Mouse (Mus musculus): ENCODE results near the gene Prokr1. TPM values are rescaled to one million over a fixed set of nuclear protein-coding genes. Genes with fewer than 3 reads are reported as not detected.
"Not testable (repeated sequence)": the region's sequence is repeated elsewhere in the genome, so short reads cannot be mapped to it uniquely, and the experiment has no call there.

The Prokr1 gene
- under 1 TPM; 0.08 to 0.17 TPM for total RNA-seq (2021)
- long read RNA-seq, experiment 1, result 0 reads
- long read RNA-seq, experiment 2, result 0 reads

DNA sequence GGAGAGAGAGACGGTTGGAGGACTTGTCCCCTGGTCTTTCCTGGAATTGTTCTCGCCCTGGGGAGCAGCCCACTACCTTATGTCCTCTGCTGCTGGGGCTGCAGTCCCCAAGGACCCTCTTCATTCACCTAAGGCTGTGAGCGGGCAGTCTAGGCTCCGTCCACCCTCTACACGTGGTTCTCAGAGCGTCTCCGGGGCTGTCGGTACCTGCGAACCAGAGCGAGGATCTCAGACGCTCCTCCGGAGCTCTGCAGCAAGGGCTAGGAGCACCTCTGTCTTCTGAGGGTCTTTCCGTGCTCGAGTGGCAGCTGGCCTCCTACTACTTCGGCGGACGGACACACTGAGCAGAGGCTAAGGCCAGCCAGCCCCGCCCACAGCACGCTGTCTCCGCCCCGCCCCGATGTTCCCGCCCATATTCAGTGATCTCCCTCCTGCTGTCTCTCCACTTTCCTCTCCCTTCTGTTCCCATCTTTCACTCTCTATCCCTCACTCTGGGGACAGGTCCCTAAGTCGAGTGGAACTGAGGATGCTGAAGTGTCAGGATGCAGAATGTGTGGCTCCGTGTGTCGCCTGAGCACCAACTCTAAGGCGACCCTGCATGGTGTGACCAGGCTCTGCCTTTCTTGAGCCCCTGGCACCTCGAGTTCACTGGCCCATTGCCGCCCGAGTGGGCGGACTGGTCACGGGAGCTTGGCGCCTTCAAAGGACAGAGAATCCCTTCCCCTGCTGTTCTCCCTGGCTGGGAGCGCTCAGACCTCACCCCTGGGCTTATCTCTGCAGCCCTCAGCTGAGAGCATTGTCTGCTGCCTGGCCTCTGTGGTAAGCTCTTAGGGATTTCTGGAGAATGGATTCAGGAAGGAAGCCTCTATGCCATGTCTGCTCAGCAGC lies at the start of gene Prokr1:
Gene Prokr1 (minus strand): TSS at position 350 of the 888 bp plus-strand sequence.
- no peak for TF ChIP-seq CTCF (conservative IDR thresholded peaks at IDR 0.05)
- Histone ChIP-seq H3K4me3 (peak within 1 kb of the TSS; percentile 53), H3K27ac (no peak within 1 kb of the TSS)
- DNase-seq (ENCODE audit: low spot score in 2 of 2), result no peak

DNA sequence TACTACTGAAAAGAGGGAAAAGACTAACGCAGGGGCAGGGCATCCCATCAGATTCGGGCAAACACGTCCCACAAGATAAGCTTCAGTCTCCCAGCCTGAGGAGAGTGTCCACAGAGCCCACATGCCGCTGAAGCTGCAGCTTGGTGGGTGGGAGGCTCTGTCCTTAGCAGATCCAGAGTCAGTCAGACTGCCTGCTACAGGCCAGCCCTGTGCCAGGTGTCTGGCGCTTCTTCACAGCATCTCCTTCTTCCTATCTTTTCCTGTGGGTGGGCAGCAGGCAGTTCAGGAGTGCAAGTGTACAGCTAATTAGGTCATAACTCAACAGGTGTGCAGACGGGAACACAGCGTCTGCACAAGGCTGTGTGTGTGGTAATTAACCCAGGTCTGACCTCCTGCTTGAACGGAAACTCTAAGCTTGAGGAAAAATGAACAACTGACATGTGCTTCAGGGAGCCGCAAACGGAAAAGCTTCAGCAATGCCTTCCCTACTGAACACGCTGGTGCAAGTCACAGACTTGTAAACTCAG lies 47.7 kb upstream of the Prokr1 start:
- no peak for DNase-seq (ENCODE audit: low spot score in 2 of 2)
- no peak overlapping the region for H3K27ac ChIP-seq
- H3K4me3 ChIP-seq, result no peak overlapping the region
- no peak for TF ChIP-seq CTCF (conservative IDR thresholded peaks at IDR 0.05)

DNA sequence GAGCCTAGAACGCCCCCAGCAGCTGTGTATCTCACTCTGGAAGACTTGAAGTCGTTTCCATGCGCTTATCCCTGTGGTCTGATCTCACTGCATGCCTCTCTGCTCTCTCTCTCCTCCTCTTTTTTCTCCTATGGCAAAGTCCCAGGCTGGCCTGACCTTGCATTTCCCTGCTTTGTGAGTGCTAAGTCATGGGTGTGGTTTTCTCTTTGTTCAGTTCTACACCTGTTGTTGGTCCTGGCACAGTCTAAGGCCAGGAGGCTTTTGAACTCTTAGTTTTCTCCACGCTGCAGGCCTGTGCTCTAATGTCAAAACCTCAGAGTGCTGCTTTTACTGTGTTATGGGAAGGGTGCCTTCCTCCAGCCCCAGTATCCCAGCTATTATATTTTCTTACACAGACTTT lies 41.6 kb upstream of the Prokr1 start:
- Histone ChIP-seq H3K4me3 (no peak overlapping the region), H3K27ac (no peak overlapping the region)
- TF ChIP-seq CTCF (conservative IDR thresholded peaks at IDR 0.05), result no peak
- DNase-seq (ENCODE audit: low spot score in 2 of 2), result no peak

DNA sequence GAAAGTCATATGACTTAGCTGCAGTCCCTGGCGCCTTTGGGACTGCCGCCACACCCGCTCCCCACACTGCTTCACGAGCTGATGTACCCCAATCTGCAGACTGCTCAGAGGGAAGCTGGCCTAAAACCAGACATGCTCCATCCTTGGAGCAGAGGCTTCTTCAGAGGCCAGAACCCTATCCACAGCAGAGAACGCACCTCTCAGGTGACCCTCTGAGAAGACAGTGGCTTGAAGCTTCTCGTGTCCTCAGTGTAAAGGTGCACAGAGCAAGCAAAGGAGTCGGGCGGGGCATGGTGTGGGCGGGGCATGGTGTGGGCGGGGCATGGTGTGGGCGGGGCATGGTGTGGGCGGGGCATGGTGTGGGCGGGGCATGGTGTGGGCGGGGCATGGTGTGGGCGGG lies 38.4 kb upstream of the Prokr1 start:
- H3K27ac ChIP-seq; H3K4me3 ChIP-seq; DNase-seq (ENCODE audit: low spot score in 2 of 2): not testable (repeated sequence)

DNA sequence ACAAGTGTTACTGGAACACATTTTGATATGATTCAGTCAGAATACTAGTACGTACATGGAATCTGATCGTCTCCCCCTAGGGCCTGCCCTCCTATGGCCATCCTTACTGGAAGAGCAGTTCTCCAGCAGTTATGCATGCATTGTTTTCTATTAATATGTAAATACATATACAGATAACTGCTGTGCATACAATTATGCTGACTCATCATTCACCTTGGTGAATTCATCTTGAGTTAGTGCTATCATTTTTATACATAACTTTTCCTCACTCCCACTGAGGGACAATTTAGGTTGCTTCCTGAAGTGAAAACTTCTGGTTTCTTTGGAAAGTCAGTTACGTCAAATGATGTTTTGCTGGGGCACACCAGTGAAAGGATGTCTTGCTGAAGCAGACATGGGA lies 32.6 kb upstream of the Prokr1 start:
- no peak overlapping the region for H3K4me3 ChIP-seq
- no peak overlapping the region for H3K27ac ChIP-seq
- DNase-seq (ENCODE audit: low spot score in 2 of 2), result no peak
- no peak for TF ChIP-seq CTCF (conservative IDR thresholded peaks at IDR 0.05)

DNA sequence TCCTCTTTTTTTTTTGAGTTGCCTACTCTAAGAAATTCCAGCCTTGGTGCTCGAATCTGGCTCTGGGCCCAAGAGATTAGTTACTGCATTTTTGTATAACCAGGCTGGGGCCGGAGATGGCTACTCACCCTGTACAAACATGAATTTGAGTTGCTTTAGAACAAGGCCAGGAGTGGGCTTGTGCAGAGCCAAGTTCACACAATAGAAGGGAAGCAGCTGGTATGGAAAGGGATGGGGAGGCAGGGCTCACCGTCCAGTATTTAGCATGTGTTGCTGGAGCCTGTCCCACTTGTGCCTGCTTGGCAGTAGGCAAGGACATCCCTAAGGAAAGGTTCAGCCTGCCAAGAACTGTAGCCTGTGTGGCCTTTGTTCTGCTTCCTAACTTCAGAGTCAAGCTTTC lies 30.7 kb upstream of the Prokr1 start:
- TF ChIP-seq CTCF (conservative IDR thresholded peaks at IDR 0.05), result no peak
- H3K27ac ChIP-seq, result no peak overlapping the region
- H3K4me3 ChIP-seq, result no peak overlapping the region
- DNase-seq (ENCODE audit: low spot score in 2 of 2), result no peak

DNA sequence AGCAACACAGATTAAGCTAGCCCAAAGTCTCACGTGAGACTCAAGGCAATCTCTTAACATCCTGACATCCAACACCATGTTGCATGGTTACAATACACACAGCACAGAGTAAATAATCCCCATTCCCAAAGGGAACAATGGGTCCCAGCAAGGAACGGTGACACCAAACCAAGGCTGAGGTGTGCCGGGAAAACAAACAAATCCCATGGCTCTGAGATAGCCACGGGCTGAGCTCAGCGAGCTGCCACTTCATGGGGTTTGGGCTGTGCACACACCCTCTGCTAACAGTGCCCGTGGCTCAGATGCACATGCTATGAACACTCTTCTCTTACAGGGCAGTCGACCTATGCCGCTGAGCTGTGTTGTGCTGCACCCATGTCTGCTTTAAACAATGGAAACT lies 27.5 kb upstream of the Prokr1 start:
- DNase-seq (ENCODE audit: low spot score in 2 of 2), result no peak
- Histone ChIP-seq H3K27ac (no peak overlapping the region), H3K4me3 (no peak overlapping the region)
- no peak for TF ChIP-seq CTCF (conservative IDR thresholded peaks at IDR 0.05)

DNA sequence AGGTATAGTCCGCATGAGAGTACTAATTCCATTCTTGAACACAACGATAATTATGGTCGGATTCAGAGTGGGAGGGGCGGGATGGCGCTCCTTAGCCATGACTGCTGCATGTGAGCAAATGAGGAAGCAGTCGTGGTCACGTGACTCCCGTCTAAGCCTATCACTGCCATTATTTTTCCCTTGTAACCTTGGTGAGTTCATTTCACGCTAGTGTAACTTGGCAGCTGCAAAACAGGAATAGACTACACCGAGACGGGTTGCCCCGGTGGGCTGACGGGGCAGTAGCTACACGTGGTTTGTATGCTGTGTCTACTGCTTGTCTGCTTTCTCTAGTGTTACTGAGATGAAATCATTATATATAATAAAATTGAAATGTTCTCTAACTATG lies 25.1 kb upstream of the Prokr1 start:
- no peak overlapping the region for H3K27ac ChIP-seq
- H3K4me3 ChIP-seq, result no peak overlapping the region
- no peak for TF ChIP-seq CTCF (conservative IDR thresholded peaks at IDR 0.05)
- DNase-seq (ENCODE audit: low spot score in 2 of 2), result no peak

DNA sequence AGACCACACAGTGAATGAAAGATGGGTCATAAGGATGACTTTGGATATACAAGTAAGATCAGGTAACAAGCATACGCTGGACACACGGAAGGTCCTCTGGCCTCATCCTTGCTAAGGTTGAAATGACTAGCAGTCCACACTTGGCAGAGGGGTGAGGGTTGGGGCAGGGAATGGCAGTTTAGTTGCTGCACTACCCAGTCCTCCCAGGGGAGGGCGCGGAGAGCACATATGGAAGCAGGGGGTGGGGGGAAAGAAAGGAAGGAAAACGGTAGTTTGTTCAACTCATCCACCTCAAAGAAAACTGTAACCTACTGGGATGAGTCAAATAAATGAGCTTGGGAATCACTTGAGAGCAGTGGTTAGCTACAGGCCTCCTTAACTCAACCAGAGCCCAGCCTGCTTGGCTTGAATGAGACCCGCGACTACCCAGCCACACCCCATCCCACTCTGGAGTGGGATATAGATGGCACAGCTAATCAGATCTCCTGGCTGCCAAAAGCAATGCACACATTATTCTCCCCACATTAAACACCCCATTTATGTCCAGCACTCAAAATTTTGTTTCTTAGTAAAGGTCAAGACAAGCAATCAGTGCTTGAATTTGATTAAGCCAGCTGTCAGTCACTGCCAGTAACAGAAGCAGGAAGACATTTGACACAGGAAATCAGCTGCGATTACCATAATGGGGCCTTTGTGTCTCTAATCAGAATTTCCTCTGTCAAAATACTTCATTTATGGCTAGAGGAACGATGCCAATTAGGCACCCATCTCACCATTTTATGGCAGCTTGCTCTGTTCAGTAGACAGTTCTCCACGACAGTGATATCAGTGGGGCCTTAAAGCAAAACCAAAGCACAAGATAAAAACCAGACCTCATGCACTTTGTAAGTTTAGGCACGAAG lies 24.5 kb upstream of the Prokr1 start:
- H3K27ac ChIP-seq, result no peak overlapping the region
- DNase-seq (ENCODE audit: low spot score in 2 of 2), result peak in 1 of 2 experiments; percentile 29
- TF ChIP-seq CTCF (conservative IDR thresholded peaks at IDR 0.05), result peak; percentile 68
- no peak overlapping the region for H3K4me3 ChIP-seq

DNA sequence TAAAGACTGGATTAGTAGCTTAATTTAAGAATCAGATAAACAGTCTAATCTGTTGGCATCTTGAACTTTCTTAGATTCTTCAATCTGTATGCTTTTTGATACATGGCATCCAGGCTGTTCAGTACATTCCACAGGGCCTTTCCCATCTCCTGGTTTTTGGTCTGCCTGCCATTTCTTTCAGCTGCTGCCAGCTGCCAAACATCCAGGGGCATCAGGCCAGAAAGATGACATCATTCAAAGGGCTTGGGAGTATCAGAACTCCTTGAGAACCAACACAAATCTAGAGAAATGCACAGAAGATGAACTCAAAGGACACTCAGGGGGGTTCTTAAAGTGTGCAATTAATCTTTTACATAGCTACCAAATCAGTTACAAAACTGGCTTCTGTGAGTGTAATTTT lies 9.3 kb upstream of the Prokr1 start:
- TF ChIP-seq CTCF (conservative IDR thresholded peaks at IDR 0.05), result no peak
- no peak overlapping the region for H3K4me3 ChIP-seq
- peak; percentile 13 to 21 for DNase-seq (ENCODE audit: low spot score in 2 of 2)
- no peak overlapping the region for H3K27ac ChIP-seq

DNA sequence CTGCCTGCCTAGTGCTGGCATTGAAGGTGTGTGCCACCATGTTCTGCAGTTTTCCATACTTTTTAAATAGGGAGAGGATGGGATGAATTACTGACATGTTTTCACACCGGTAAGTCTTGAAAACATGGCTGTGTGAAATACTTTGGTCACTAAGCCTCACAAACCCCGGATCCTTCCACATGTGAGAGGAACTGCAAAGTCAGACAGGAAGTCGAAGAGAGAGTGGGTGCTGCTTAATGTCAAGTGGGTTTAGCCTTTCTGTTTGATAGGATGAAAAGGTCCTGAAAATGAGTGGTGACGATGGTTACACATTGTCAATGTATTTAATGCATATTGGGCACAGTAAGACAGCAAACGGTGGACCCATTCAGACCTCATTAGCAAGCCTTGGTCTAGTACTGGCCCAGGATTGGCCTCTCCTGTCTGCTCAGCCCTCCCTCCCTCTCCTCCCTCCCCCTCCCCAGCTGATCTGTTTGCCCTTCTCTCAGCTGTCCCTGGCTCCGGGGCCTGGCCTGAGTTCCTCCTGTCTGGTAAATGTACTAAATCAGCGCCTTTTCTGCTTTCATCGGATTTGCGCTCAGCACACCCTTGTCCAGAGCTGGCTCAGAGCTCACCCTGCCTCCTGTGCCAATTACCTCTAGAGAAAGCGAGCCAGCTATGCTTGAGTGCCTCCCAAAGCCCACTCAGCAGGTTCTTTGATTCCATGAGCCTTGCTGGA lies 6.7 kb upstream of the Prokr1 start:
- TF ChIP-seq CTCF (conservative IDR thresholded peaks at IDR 0.05), result no peak
- DNase-seq (ENCODE audit: low spot score in 2 of 2), result peak in 1 of 2 experiments; percentile 5
- Histone ChIP-seq H3K4me3 (no peak overlapping the region), H3K27ac (no peak overlapping the region)

DNA sequence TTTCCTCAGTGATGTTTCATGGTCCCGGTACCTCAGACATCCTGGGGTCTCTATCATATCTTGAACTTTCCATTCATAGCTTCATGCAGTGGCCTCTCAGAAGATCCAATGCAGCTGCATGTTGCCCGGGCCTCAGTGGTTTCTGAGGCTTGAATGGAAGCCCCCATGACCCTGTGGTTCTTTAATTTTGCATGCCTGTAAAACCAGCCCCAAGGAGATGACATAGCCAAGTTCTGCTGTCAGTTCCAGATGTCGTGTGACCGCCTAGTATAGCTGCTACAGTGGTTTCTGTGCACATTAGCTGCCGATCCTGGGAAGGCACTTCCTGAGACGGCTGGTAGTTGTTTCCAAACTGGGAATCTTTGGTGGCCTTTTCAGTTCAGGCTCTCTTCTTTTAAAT lies 3.6 kb upstream of the Prokr1 start:
- TF ChIP-seq CTCF (conservative IDR thresholded peaks at IDR 0.05), result no peak
- DNase-seq (ENCODE audit: low spot score in 2 of 2), result no peak
- Histone ChIP-seq H3K4me3 (no peak overlapping the region), H3K27ac (no peak overlapping the region)

All from layer of hippocampus, adult 2 months (tissue).